Comparison of ENCODE assay signal across 26 mouse cellular contexts in genomic region chr1:184428612-184429011, GRCm38 (mm10).
DNase-seq lines count a peak whose midpoint lies in the region; ATAC-seq and TF ChIP-seq lines count a peak whose summit lies in the region.
"Had no signal": no experiment of that assay in that cellular context is flagged by ENCODE, and none has a peak within 500 bp of the region (broad histone marks: within the 10 kb centered on the region; RNA-seq: fewer than 3 reads in every experiment).

No protein-coding gene starts in this region.

- WGBS in kidney, postnatal 0 days, result 30% methylated on average over 8 of the region's 8 CpGs
- WGBS in kidney, embryonic 16.5 days, result 26% methylated on average over 8 of the region's 8 CpGs
- 32% methylated on average over 8 of the region's 8 CpGs for WGBS in hindbrain, embryonic 12.5 days

- H3K4me1 ChIP-seq in kidney, postnatal 0 days (replicated peaks; ENCODE audit: insufficient read depth, low read length), result no peaks in the 10 kb centered on the region
- H3K4me1 ChIP-seq in kidney, embryonic 16.5 days (ENCODE audit: insufficient read depth, low read length), result no peaks in the 10 kb centered on the region
- H3K4me1 ChIP-seq in hindbrain, embryonic 12.5 days, result no peaks in the 10 kb centered on the region
- H3K4me1 ChIP-seq: embryonic facial prominence, embryonic 13.5 days; forebrain, embryonic 12.5 days; forebrain, embryonic 15.5 days; heart, embryonic 12.5 days; heart, embryonic 15.5 days; hindbrain, embryonic 15.5 days had no signal

- no peaks in the 10 kb centered on the region for H3K9me3 ChIP-seq in kidney, postnatal 0 days (replicated peaks; ENCODE audit: low read length)
- H3K9me3 ChIP-seq in kidney, embryonic 16.5 days (ENCODE audit: low read length), result no peaks in the 10 kb centered on the region
- no peaks in the 10 kb centered on the region for H3K9me3 ChIP-seq in hindbrain, embryonic 12.5 days (replicated peaks)
- H3K9me3 ChIP-seq: embryonic facial prominence, embryonic 10.5 days; embryonic facial prominence, embryonic 13.5 days; forebrain, embryonic 12.5 days; forebrain, embryonic 15.5 days; heart, embryonic 12.5 days; heart, embryonic 15.5 days; hindbrain, embryonic 15.5 days had no signal

- DNase-seq in embryo, embryonic 11 days, result peak; percentile 12
- DNase-seq in embryo, embryonic 9.5 days (ENCODE audit: extremely low spot score), result no peak
- DNase-seq in heart, adult 11 months, result peak; percentile 91
- no peak for DNase-seq in heart, postnatal 4 days
- DNase-seq in kidney, postnatal 0 days (ENCODE audit: low spot score), result peak; percentile 11
- peak; percentile 6 for DNase-seq in ES-CJ7 (ENCODE audit: low read depth, low spot score)
- DNase-seq: adrenal gland, postnatal 10 days; adrenal gland, postnatal 36 days; cerebellum, adult 18-20 months; cerebellum, adult 9-10 months; cerebellum, postnatal 14 days; gastrocnemius, postnatal 10 days; heart, postnatal 36 days had no signal

- no peak overlapping the region for H3K9ac ChIP-seq in kidney, postnatal 0 days (ENCODE audit: low read depth, low read length)
- no peak overlapping the region for H3K9ac ChIP-seq in kidney, embryonic 16.5 days (replicated peaks; ENCODE audit: low read length)
- H3K9ac ChIP-seq in hindbrain, embryonic 12.5 days, result no peak overlapping the region
- H3K9ac ChIP-seq: embryonic facial prominence, embryonic 13.5 days; forebrain, embryonic 12.5 days; forebrain, embryonic 15.5 days; heart, embryonic 12.5 days; heart, embryonic 15.5 days; hindbrain, embryonic 15.5 days had no signal

- no peak overlapping the region for H3K4me3 ChIP-seq in kidney, postnatal 0 days (replicated peaks; ENCODE audit: low read depth, low read length)
- H3K4me3 ChIP-seq in kidney, embryonic 16.5 days (ENCODE audit: low read length), result no peak overlapping the region
- no peak overlapping the region for H3K4me3 ChIP-seq in hindbrain, embryonic 12.5 days
- H3K4me3 ChIP-seq: embryonic facial prominence, embryonic 10.5 days; embryonic facial prominence, embryonic 13.5 days; erythroblast, embryonic 14.5 days; forebrain, embryonic 12.5 days; forebrain, embryonic 15.5 days; heart, embryonic 12.5 days; heart, embryonic 15.5 days; hindbrain, embryonic 15.5 days had no signal

- H3K36me3 ChIP-seq in kidney, postnatal 0 days (ENCODE audit: insufficient read depth, low read length), result no peaks in the 10 kb centered on the region
- no peaks in the 10 kb centered on the region for H3K36me3 ChIP-seq in kidney, embryonic 16.5 days (ENCODE audit: insufficient read depth, low read length)
- H3K36me3 ChIP-seq in hindbrain, embryonic 12.5 days, result no peaks in the 10 kb centered on the region
- H3K36me3 ChIP-seq: embryonic facial prominence, embryonic 10.5 days; embryonic facial prominence, embryonic 13.5 days; forebrain, embryonic 12.5 days; forebrain, embryonic 15.5 days; G1E; heart, embryonic 12.5 days; heart, embryonic 15.5 days; hindbrain, embryonic 15.5 days had no signal

- H3K27ac ChIP-seq in kidney, postnatal 0 days, result no peak overlapping the region
- H3K27ac ChIP-seq in kidney, embryonic 16.5 days (ENCODE audit: low read length), result no peak overlapping the region
- no peak overlapping the region for H3K27ac ChIP-seq in hindbrain, embryonic 12.5 days
- H3K27ac ChIP-seq: embryonic facial prominence, embryonic 10.5 days; embryonic facial prominence, embryonic 13.5 days; forebrain, embryonic 12.5 days; forebrain, embryonic 15.5 days; heart, embryonic 15.5 days; hindbrain, embryonic 15.5 days had no signal

- H3K27me3 ChIP-seq in kidney, postnatal 0 days (ENCODE audit: insufficient read depth, low read length), result 0 out of 2 replicates have a peak, but pooled peaks cover 2% of the 10 kb centered on the region
- H3K27me3 ChIP-seq in kidney, embryonic 16.5 days (ENCODE audit: insufficient read depth, low read length), result no peaks in the 10 kb centered on the region
- H3K27me3 ChIP-seq in hindbrain, embryonic 12.5 days, result no peaks in the 10 kb centered on the region
- H3K27me3 ChIP-seq: forebrain, embryonic 12.5 days; forebrain, embryonic 15.5 days; heart, embryonic 15.5 days; hindbrain, embryonic 15.5 days; Patski had no signal

- no peak overlapping the region for H3K4me2 ChIP-seq in kidney, postnatal 0 days (ENCODE audit: low read length)
- no peak overlapping the region for H3K4me2 ChIP-seq in kidney, embryonic 16.5 days (replicated peaks; ENCODE audit: low read depth, low read length)
- no peak overlapping the region for H3K4me2 ChIP-seq in hindbrain, embryonic 12.5 days (replicated peaks)
- H3K4me2 ChIP-seq: embryonic facial prominence, embryonic 13.5 days; forebrain, embryonic 12.5 days; forebrain, embryonic 15.5 days; heart, embryonic 12.5 days; heart, embryonic 15.5 days; hindbrain, embryonic 15.5 days had no signal

- no peak for TF ChIP-seq CTCF in kidney, postnatal 0 days (IDR thresholded peaks at IDR 0.05; ENCODE audit: low read depth)

- no peak for ATAC-seq in kidney, postnatal 0 days (replicated peaks; ENCODE audit: low FRiP score, low read depth)
- ATAC-seq in kidney, embryonic 16.5 days (ENCODE audit: low FRiP score, low TSS enrichment), result no peak
- ATAC-seq in hindbrain, embryonic 12.5 days (ENCODE audit: low FRiP score), result no peak
- ATAC-seq: forebrain, embryonic 15.5 days; intestine, postnatal 0 days; Patski had no signal

Comparison
In these comparisons a context has a peak if more than half of its experiments do, and no peak if none do; other contexts are left out.
1. DNase-seq: peak in embryo, embryonic 11 days (single experiment), heart, adult 11 months (single experiment), kidney, postnatal 0 days (single experiment) and ES-CJ7 (single experiment); none in embryo, embryonic 9.5 days (single experiment) and heart, postnatal 4 days (single experiment).